Mouse (Mus musculus) activated CD4-positive, CD25-positive, alpha-beta regulatory T cell, adult 9 weeks (primary cell): ENCODE data around the gene Gm7073. TPM values are rescaled to one million over a fixed set of nuclear protein-coding genes. Genes with fewer than 3 reads are reported as not detected.

ENCODE experiments used
- polyA plus RNA-seq: library from polyadenylated mRNA; unstranded; fragments of 100-300 nt; shearing (Covaris generic); gene quantifications from one replicate; pipeline ENCODE4 v1.2.1, GENCODE M21; 2017

Gm7073 gene
- not detected for polyA plus RNA-seq

GRCm38 (mm10) chrX:60539149-60539548 is at the start of gene Gm7073:
Gm7073 (minus strand) TSS chrX:60539249.

Other genes starting within 250 kb of the Gm7073 start
- 8.3 TPM for gene Atp11c, start 53.4 kb upstream of the Gm7073 start, polyA plus RNA-seq